Mouse (Mus musculus): ENCODE measurements around the gene Gm34653. TPM values are rescaled to one million over a fixed set of nuclear protein-coding genes. Genes with fewer than 3 reads are reported as not detected.
"Not testable (repeated sequence)": the region's sequence is repeated elsewhere in the genome, so short reads cannot be mapped to it uniquely, and the experiment has no call there.

The Gm34653 gene
- polyA plus RNA-seq, 1 experiment, result not detected

DNA sequence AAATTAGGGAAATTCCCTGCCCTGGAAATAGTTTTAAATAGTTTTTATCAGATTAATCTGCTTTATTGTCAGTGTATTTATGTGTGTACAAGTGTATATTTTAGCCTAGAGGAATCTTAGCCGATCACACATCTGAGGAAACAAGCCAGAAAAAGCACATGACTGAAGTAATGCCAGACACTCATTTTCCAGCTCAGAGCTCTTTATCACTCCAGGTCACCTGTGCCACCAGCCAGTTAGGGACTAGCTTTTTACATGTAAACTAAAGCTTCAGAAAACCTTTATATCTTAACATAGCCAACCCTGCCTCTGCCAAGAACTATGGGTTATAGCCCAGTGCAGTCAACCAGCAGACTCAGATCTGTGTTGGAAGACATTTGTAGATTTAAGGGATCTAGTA, 28.0 kb upstream of the Gm34653 start:
- no peaks in the 10 kb centered on the region; the same call in 1 of the 2 replicates for H3K36me3 ChIP-seq (ENCODE audit: control insufficient read depth, insufficient read depth, low read length)
- H3K4me3 ChIP-seq (ENCODE audit: control insufficient read depth, low read depth, low read length), result no peak overlapping the region
- H3K4me1 ChIP-seq (ENCODE audit: control insufficient read depth, insufficient read depth, low read length), result peaks cover 6% of the 10 kb centered on the region
- TF ChIP-seq POLR2A (IDR thresholded peaks at IDR 0.05; ENCODE audit: control insufficient read depth, low read depth, low read length), result no peak
- TF ChIP-seq CTCF (IDR thresholded peaks at IDR 0.05; ENCODE audit: control insufficient read depth, insufficient read depth, insufficient replicate concordance, low read depth, low read length), result no peak
- H3K27me3 ChIP-seq (ENCODE audit: control insufficient read depth, insufficient read depth, low read length), result no peaks in the 10 kb centered on the region
- no peak overlapping the region for H3K27ac ChIP-seq (ENCODE audit: control insufficient read depth, insufficient read depth, low read depth, low read length)

GRCm38 (mm10) chr2:34805364-34805950, 27.4 kb upstream of the Gm34653 start:
- Histone ChIP-seq H3K27ac (ENCODE audit: control insufficient read depth, insufficient read depth, low read depth, low read length) (no peak overlapping the region), H3K4me3 (ENCODE audit: control insufficient read depth, low read depth, low read length) (no peak overlapping the region), H3K4me1 (ENCODE audit: control insufficient read depth, insufficient read depth, low read length) (peaks cover 3% of the 10 kb centered on the region), H3K27me3 (ENCODE audit: control insufficient read depth, insufficient read depth, low read length) (no peaks in the 10 kb centered on the region), H3K36me3 (ENCODE audit: control insufficient read depth, insufficient read depth, low read length) (no peaks in the 10 kb centered on the region; the same call in 1 of the 2 replicates)
- TF ChIP-seq POLR2A (IDR thresholded peaks at IDR 0.05; ENCODE audit: control insufficient read depth, low read depth, low read length) (no peak), CTCF (IDR thresholded peaks at IDR 0.05; ENCODE audit: control insufficient read depth, insufficient read depth, insufficient replicate concordance, low read depth, low read length) (no peak)

DNA sequence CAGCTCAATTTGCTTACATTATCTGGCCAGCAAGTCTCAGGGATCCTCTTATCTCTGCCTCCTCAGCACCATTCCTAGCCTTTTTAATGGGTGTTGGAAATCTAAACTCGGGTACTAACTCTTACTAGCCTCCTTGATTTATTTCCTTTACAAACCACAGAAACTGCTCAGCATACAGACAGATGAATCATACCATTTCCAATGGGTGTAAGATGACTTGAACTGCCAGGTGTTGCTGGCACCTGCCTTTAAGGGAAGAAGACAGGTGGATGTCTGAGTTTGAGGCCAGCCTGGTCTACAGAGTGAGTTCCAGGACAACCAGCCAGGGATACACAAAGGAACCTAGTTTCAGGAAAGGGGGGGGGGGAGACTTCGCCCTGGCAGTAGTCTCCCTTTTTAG, 24.8 kb upstream of the Gm34653 start:
- Histone ChIP-seq H3K4me3 (ENCODE audit: control insufficient read depth, low read depth, low read length) (no peak overlapping the region), H3K4me1 (ENCODE audit: control insufficient read depth, insufficient read depth, low read length) (peaks cover 2% of the 10 kb centered on the region; the same call in 1 of the 2 replicates), H3K27me3 (ENCODE audit: control insufficient read depth, insufficient read depth, low read length) (no peaks in the 10 kb centered on the region), H3K27ac (ENCODE audit: control insufficient read depth, insufficient read depth, low read depth, low read length) (no peak overlapping the region), H3K36me3 (ENCODE audit: control insufficient read depth, insufficient read depth, low read length) (no peaks in the 10 kb centered on the region; the same call in 1 of the 2 replicates)
- TF ChIP-seq POLR2A (IDR thresholded peaks at IDR 0.05; ENCODE audit: control insufficient read depth, low read depth, low read length) (no peak), CTCF (IDR thresholded peaks at IDR 0.05; ENCODE audit: control insufficient read depth, insufficient read depth, insufficient replicate concordance, low read depth, low read length) (no peak)

GRCm38 (mm10) chr2:34809568-34809967, 23.2 kb upstream of the Gm34653 start:
- H3K4me1 ChIP-seq (ENCODE audit: control insufficient read depth, insufficient read depth, low read length), result no peaks in the 10 kb centered on the region
- H3K4me3 ChIP-seq (ENCODE audit: control insufficient read depth, low read depth, low read length), result no peak overlapping the region
- H3K27ac ChIP-seq (ENCODE audit: control insufficient read depth, insufficient read depth, low read depth, low read length), result no peak overlapping the region
- H3K27me3 ChIP-seq (ENCODE audit: control insufficient read depth, insufficient read depth, low read length), result no peaks in the 10 kb centered on the region
- no peaks in the 10 kb centered on the region; the same call in 1 of the 2 replicates for H3K36me3 ChIP-seq (ENCODE audit: control insufficient read depth, insufficient read depth, low read length)
- TF ChIP-seq CTCF (IDR thresholded peaks at IDR 0.05; ENCODE audit: control insufficient read depth, insufficient read depth, insufficient replicate concordance, low read depth, low read length) (no peak), POLR2A (IDR thresholded peaks at IDR 0.05; ENCODE audit: control insufficient read depth, low read depth, low read length) (no peak)

DNA sequence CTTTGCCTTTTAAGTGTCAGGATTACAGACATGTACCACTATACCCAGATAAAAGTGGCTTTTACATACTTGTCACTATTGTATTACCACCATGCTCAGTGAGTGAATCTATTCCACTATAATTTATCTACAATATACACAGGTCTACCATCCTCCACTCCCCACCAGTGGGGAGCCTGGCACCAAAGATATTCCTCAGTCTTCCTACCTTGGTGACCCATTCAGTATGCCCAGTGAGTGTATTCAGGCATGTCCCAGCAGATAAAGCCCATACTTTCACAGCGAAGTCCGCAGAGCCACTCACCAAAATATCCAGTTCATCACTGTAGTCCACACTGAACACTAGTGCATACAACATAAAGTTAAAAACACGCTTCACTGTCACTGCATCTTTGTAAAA, 22.0 kb upstream of the Gm34653 start:
- TF ChIP-seq POLR2A (IDR thresholded peaks at IDR 0.05; ENCODE audit: control insufficient read depth, low read depth, low read length), result no peak
- TF ChIP-seq CTCF (IDR thresholded peaks at IDR 0.05; ENCODE audit: control insufficient read depth, insufficient read depth, insufficient replicate concordance, low read depth, low read length), result no peak
- H3K27ac ChIP-seq (ENCODE audit: control insufficient read depth, insufficient read depth, low read depth, low read length), result no peak overlapping the region
- H3K27me3 ChIP-seq (ENCODE audit: control insufficient read depth, insufficient read depth, low read length), result no peaks in the 10 kb centered on the region
- H3K4me1 ChIP-seq (ENCODE audit: control insufficient read depth, insufficient read depth, low read length), result no peaks in the 10 kb centered on the region
- no peak overlapping the region for H3K4me3 ChIP-seq (ENCODE audit: control insufficient read depth, low read depth, low read length)
- H3K36me3 ChIP-seq (ENCODE audit: control insufficient read depth, insufficient read depth, low read length), result no peaks in the 10 kb centered on the region

DNA sequence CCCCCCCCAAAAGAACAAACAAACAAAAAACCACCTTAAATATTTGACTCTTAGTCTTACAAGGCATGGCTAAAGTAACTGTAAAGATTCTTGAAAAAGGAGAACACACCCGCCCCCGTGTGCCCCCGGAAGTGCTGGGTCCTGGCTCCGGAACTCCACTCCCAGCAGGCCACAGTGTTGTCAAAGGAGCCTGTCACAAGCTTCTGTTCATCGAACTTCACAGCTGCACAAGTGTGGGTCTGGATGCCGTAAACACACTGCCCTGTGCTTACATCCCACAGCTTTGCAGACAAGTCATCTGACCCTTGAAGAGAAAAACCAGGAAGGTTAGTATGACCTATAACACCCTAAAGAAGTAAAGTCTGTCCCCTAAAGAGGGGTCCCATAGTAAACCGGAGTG, 20.1 kb upstream of the Gm34653 start:
- Histone ChIP-seq H3K36me3 (ENCODE audit: control insufficient read depth, insufficient read depth, low read length) (no peaks in the 10 kb centered on the region), H3K4me3 (ENCODE audit: control insufficient read depth, low read depth, low read length) (no peak overlapping the region), H3K27ac (ENCODE audit: control insufficient read depth, insufficient read depth, low read depth, low read length) (no peak overlapping the region), H3K27me3 (ENCODE audit: control insufficient read depth, insufficient read depth, low read length) (no peaks in the 10 kb centered on the region), H3K4me1 (ENCODE audit: control insufficient read depth, insufficient read depth, low read length) (no peaks in the 10 kb centered on the region)
- no peak for TF ChIP-seq CTCF (IDR thresholded peaks at IDR 0.05; ENCODE audit: control insufficient read depth, insufficient read depth, insufficient replicate concordance, low read depth, low read length)
- no peak for TF ChIP-seq POLR2A (IDR thresholded peaks at IDR 0.05; ENCODE audit: control insufficient read depth, low read depth, low read length)

GRCm38 (mm10) chr2:34815893-34816292, 16.9 kb upstream of the Gm34653 start:
- H3K4me1 ChIP-seq (ENCODE audit: control insufficient read depth, insufficient read depth, low read length); H3K36me3 ChIP-seq (ENCODE audit: control insufficient read depth, insufficient read depth, low read length); H3K27ac ChIP-seq (ENCODE audit: control insufficient read depth, insufficient read depth, low read depth, low read length); H3K4me3 ChIP-seq (ENCODE audit: control insufficient read depth, low read depth, low read length); H3K27me3 ChIP-seq (ENCODE audit: control insufficient read depth, insufficient read depth, low read length): not testable (repeated sequence)

GRCm38 (mm10) chr2:34818492-34818891, 14.3 kb upstream of the Gm34653 start:
- H3K27me3 ChIP-seq (ENCODE audit: control insufficient read depth, insufficient read depth, low read length), result no peaks in the 10 kb centered on the region
- no peak for TF ChIP-seq CTCF (IDR thresholded peaks at IDR 0.05; ENCODE audit: control insufficient read depth, insufficient read depth, insufficient replicate concordance, low read depth, low read length)
- no peak for TF ChIP-seq POLR2A (IDR thresholded peaks at IDR 0.05; ENCODE audit: control insufficient read depth, low read depth, low read length)
- H3K4me3 ChIP-seq (ENCODE audit: control insufficient read depth, low read depth, low read length), result no peak overlapping the region
- no peak overlapping the region for H3K27ac ChIP-seq (ENCODE audit: control insufficient read depth, insufficient read depth, low read depth, low read length)
- H3K4me1 ChIP-seq (ENCODE audit: control insufficient read depth, insufficient read depth, low read length), result no peaks in the 10 kb centered on the region
- H3K36me3 ChIP-seq (ENCODE audit: control insufficient read depth, insufficient read depth, low read length), result no peaks in the 10 kb centered on the region

Data from testis, adult 2 months (tissue).